Mouse (Mus musculus): ENCODE results near the gene Dph1.

Dph1 gene

GRCm38 (mm10) chr11:75198792-75199191, 7.8 kb upstream of the Dph1 start:
- Histone ChIP-seq H3K4me3 (replicated peaks; ENCODE audit: low read length) (no peak overlapping the region), H3K27me3 (ENCODE audit: insufficient read depth, low read length) (peaks cover 50% of the 10 kb centered on the region), H3K4me1 (replicated peaks; ENCODE audit: low read depth, low read length) (peaks cover 66% of the 10 kb centered on the region), H3K9me3 (ENCODE audit: low read length) (no peaks in the 10 kb centered on the region), H3K36me3 (ENCODE audit: insufficient read depth, low read length) (no peaks in the 10 kb centered on the region)
- TF ChIP-seq CTCF (conservative IDR thresholded peaks at IDR 0.05; ENCODE audit: low read length) (no peak), POU5F1 (IDR thresholded peaks at IDR 0.05; ENCODE audit: borderline replicate concordance, low read length) (no peak), NANOG (IDR thresholded peaks at IDR 0.05; ENCODE audit: borderline replicate concordance, low read length) (no peak)

- no peak for TF ChIP-seq POU5F1 (IDR thresholded peaks at IDR 0.05; ENCODE audit: borderline replicate concordance, low read length)
- no peak for TF ChIP-seq NANOG (IDR thresholded peaks at IDR 0.05; ENCODE audit: borderline replicate concordance, low read length)
- TF ChIP-seq CTCF (conservative IDR thresholded peaks at IDR 0.05; ENCODE audit: low read length): no peak
- no peaks in the 10 kb centered on the region for H3K9me3 ChIP-seq (ENCODE audit: low read length)
- H3K36me3 ChIP-seq (ENCODE audit: insufficient read depth, low read length): no peaks in the 10 kb centered on the region
- H3K4me3 ChIP-seq (replicated peaks; ENCODE audit: low read length): no peak overlapping the region; the same call in 1 of the 2 replicates
- H3K4me1 ChIP-seq (replicated peaks; ENCODE audit: low read depth, low read length): peaks cover 67% of the 10 kb centered on the region
- H3K27me3 ChIP-seq (ENCODE audit: insufficient read depth, low read length): peaks cover 59% of the 10 kb centered on the region
Observed at GRCm38 (mm10) chr11:75197956-75198355, 6.9 kb upstream of the Dph1 start.

- H3K9me3 ChIP-seq (ENCODE audit: low read length): no peaks in the 10 kb centered on the region
- H3K36me3 ChIP-seq (ENCODE audit: insufficient read depth, low read length): no peaks in the 10 kb centered on the region
- no peak for TF ChIP-seq CTCF (conservative IDR thresholded peaks at IDR 0.05; ENCODE audit: low read length)
- peaks cover 78% of the 10 kb centered on the region for H3K4me1 ChIP-seq (replicated peaks; ENCODE audit: low read depth, low read length)
- H3K4me3 ChIP-seq (replicated peaks; ENCODE audit: low read length): peak overlapping the region; percentile 32
- H3K27me3 ChIP-seq (ENCODE audit: insufficient read depth, low read length): peaks cover 65% of the 10 kb centered on the region
Observed at GRCm38 (mm10) chr11:75196131-75196530, 5.1 kb upstream of the Dph1 start.

- Histone ChIP-seq H3K4me1 (replicated peaks; ENCODE audit: low read depth, low read length) (peaks cover 74% of the 10 kb centered on the region), H3K4me3 (replicated peaks; ENCODE audit: low read length) (peak overlapping the region; percentile 84), H3K27me3 (ENCODE audit: insufficient read depth, low read length) (peaks cover 64% of the 10 kb centered on the region), H3K9me3 (ENCODE audit: low read length) (no peaks in the 10 kb centered on the region), H3K36me3 (ENCODE audit: insufficient read depth, low read length) (no peaks in the 10 kb centered on the region)
- TF ChIP-seq CTCF (conservative IDR thresholded peaks at IDR 0.05; ENCODE audit: low read length) (no peak), POU5F1 (IDR thresholded peaks at IDR 0.05; ENCODE audit: borderline replicate concordance, low read length) (no peak), NANOG (IDR thresholded peaks at IDR 0.05; ENCODE audit: borderline replicate concordance, low read length) (no peak)
Observed at GRCm38 (mm10) chr11:75194850-75195461, 3.9 kb upstream of the Dph1 start.

GRCm38 (mm10) chr11:75194121-75194849, 3.2 kb upstream of the Dph1 start:
- Histone ChIP-seq H3K36me3 (ENCODE audit: insufficient read depth, low read length) (no peaks in the 10 kb centered on the region), H3K9me3 (ENCODE audit: low read length) (no peaks in the 10 kb centered on the region), H3K4me1 (replicated peaks; ENCODE audit: low read depth, low read length) (peaks cover 76% of the 10 kb centered on the region), H3K27me3 (ENCODE audit: insufficient read depth, low read length) (peaks cover 58% of the 10 kb centered on the region), H3K4me3 (replicated peaks; ENCODE audit: low read length) (peak overlapping the region; percentile 84)
- TF ChIP-seq POU5F1 (IDR thresholded peaks at IDR 0.05; ENCODE audit: borderline replicate concordance, low read length): no peak
- no peak for TF ChIP-seq NANOG (IDR thresholded peaks at IDR 0.05; ENCODE audit: borderline replicate concordance, low read length)
- TF ChIP-seq CTCF (conservative IDR thresholded peaks at IDR 0.05; ENCODE audit: low read length): no peak

- Histone ChIP-seq H3K36me3 (ENCODE audit: insufficient read depth, low read length) (no peaks in the 10 kb centered on the region), H3K27me3 (ENCODE audit: insufficient read depth, low read length) (peaks cover 57% of the 10 kb centered on the region), H3K4me3 (replicated peaks; ENCODE audit: low read length) (peak within 1 kb of the TSS; percentile 84), H3K4me1 (replicated peaks; ENCODE audit: low read depth, low read length) (peaks cover 80% of the 10 kb centered on the region), H3K9me3 (ENCODE audit: low read length) (no peaks in the 10 kb centered on the region)
- TF ChIP-seq NANOG (IDR thresholded peaks at IDR 0.05; ENCODE audit: borderline replicate concordance, low read length) (no peak), POU5F1 (IDR thresholded peaks at IDR 0.05; ENCODE audit: borderline replicate concordance, low read length) (no peak), CTCF (conservative IDR thresholded peaks at IDR 0.05; ENCODE audit: low read length) (no peak)
Observed at GRCm38 (mm10) chr11:75193256-75194071, 2.4 kb upstream of the Dph1 start, which contains the start of gene Rtn4rl1. TSS of gene Rtn4rl1 (plus strand) at chr11:75193783.

GRCm38 (mm10) chr11:75192336-75193214, 1.5 kb upstream of the Dph1 start:
- Histone ChIP-seq H3K4me1 (replicated peaks; ENCODE audit: low read depth, low read length) (peaks cover 72% of the 10 kb centered on the region), H3K4me3 (replicated peaks; ENCODE audit: low read length) (peak overlapping the region; percentile 84; the same call in 1 of the 2 replicates), H3K36me3 (ENCODE audit: insufficient read depth, low read length) (no peaks in the 10 kb centered on the region), H3K27me3 (ENCODE audit: insufficient read depth, low read length) (peaks cover 57% of the 10 kb centered on the region), H3K9me3 (ENCODE audit: low read length) (no peaks in the 10 kb centered on the region)
- no peak for TF ChIP-seq NANOG (IDR thresholded peaks at IDR 0.05; ENCODE audit: borderline replicate concordance, low read length)
- TF ChIP-seq CTCF (conservative IDR thresholded peaks at IDR 0.05; ENCODE audit: low read length): peak; percentile 61

All from E14TG2a.4 (cell line).